Mouse (Mus musculus): Measurements from ENCODE around the gene Rcvrn. TPM values are rescaled to one million over a fixed set of nuclear protein-coding genes. Genes with fewer than 3 reads are reported as not detected.

Gene Rcvrn
- total and polyA plus RNA-seq, 3 experiments: not detected

- no peaks in the 10 kb centered on the region for H3K79me2 ChIP-seq (ENCODE audit: control insufficient read depth, insufficient read depth, low read length, poor library complexity)
- no peaks in the 10 kb centered on the region for H3K4me1 ChIP-seq (ENCODE audit: control insufficient read depth in 1 of 2, insufficient read depth in 2 of 2, low read length in 2 of 2)
- no peaks in the 10 kb centered on the region for H3K27me3 ChIP-seq (ENCODE audit: control insufficient read depth in 1 of 2, insufficient read depth in 2 of 2, low read length in 2 of 2)
- no peaks in the 10 kb centered on the region for H3K36me3 ChIP-seq (ENCODE audit: control insufficient read depth in 1 of 2, insufficient read depth in 2 of 2, low read length in 2 of 2)
- no peak for DNase-seq (ENCODE audit: low read depth, low spot score)
- TF ChIP-seq SMC3 (IDR thresholded peaks at IDR 0.05; ENCODE audit: low read depth, low read length) (no peak), JUND (IDR thresholded peaks at IDR 0.05; ENCODE audit: low read depth, low read length) (no peak), MAX (IDR thresholded peaks at IDR 0.05; ENCODE audit: low read length) (no peak), USF1 (IDR thresholded peaks at IDR 0.05; ENCODE audit: low read depth, low read length) (no peak), ZMIZ1 (IDR thresholded peaks at IDR 0.05; ENCODE audit: low read depth, low read length) (no peak), POLR2A (IDR thresholded peaks at IDR 0.05; ENCODE audit: control insufficient read depth in 1 of 2, insufficient read depth in 1 of 2, low read depth in 1 of 2, low read length in 2 of 2, poor library complexity in 1 of 2) (no peak), ETS1 (IDR thresholded peaks at IDR 0.05; ENCODE audit: low read depth, low read length) (no peak), ZNF384 (IDR thresholded peaks at IDR 0.05; ENCODE audit: low read depth, low read length) (no peak), POLR2AphosphoS2 (IDR thresholded peaks at IDR 0.05; ENCODE audit: low read length) (no peak), USF2 (IDR thresholded peaks at IDR 0.05; ENCODE audit: borderline replicate concordance in 1 of 2, insufficient read depth in 1 of 2, low read depth in 1 of 2, low read length in 2 of 2) (no peak), ZC3H11A (IDR thresholded peaks at IDR 0.05; ENCODE audit: low read depth, low read length) (no peak), MYC (IDR thresholded peaks at IDR 0.05; ENCODE audit: low read depth, low read length) (no peak), EP300 (IDR thresholded peaks at IDR 0.05; ENCODE audit: low read depth in 1 of 2, low read length in 2 of 2) (no peak), NELFE (IDR thresholded peaks at IDR 0.05; ENCODE audit: low read depth, low read length) (no peak), UBTF (IDR thresholded peaks at IDR 0.05; ENCODE audit: borderline replicate concordance, insufficient read depth, low read depth, low read length) (no peak), MYB (IDR thresholded peaks at IDR 0.05; ENCODE audit: low read depth, low read length) (no peak)
- H3K27ac ChIP-seq (ENCODE audit: control insufficient read depth, low read depth, low read length): no peak overlapping the region
- no peak overlapping the region for H3K9ac ChIP-seq (ENCODE audit: control insufficient read depth, low read depth, low read length, poor library complexity, severe bottlenecking)
- no peaks in the 10 kb centered on the region for H3K9me3 ChIP-seq (replicated peaks; ENCODE audit: insufficient read depth, low read length)
- H3K4me3 ChIP-seq (ENCODE audit: control insufficient read depth in 1 of 2, insufficient read depth in 1 of 2, low read depth in 2 of 2, low read length in 2 of 2): no peak overlapping the region
These were observed 30.9 kb upstream of the Rcvrn start for GRCm38 (mm10) chr11:67664261-67664660.

- H3K36me3 ChIP-seq (ENCODE audit: control insufficient read depth in 1 of 2, insufficient read depth in 2 of 2, low read length in 2 of 2): no peaks in the 10 kb centered on the region
- no peak overlapping the region for H3K9ac ChIP-seq (ENCODE audit: control insufficient read depth, low read depth, low read length, poor library complexity, severe bottlenecking)
- no peak overlapping the region for H3K27ac ChIP-seq (ENCODE audit: control insufficient read depth, low read depth, low read length)
- no peaks in the 10 kb centered on the region for H3K4me1 ChIP-seq (ENCODE audit: control insufficient read depth in 1 of 2, insufficient read depth in 2 of 2, low read length in 2 of 2)
- H3K79me2 ChIP-seq (ENCODE audit: control insufficient read depth, insufficient read depth, low read length, poor library complexity): no peaks in the 10 kb centered on the region
- H3K4me3 ChIP-seq (ENCODE audit: control insufficient read depth in 1 of 2, insufficient read depth in 1 of 2, low read depth in 2 of 2, low read length in 2 of 2): no peak overlapping the region
- H3K27me3 ChIP-seq (ENCODE audit: control insufficient read depth in 1 of 2, insufficient read depth in 2 of 2, low read length in 2 of 2): no peaks in the 10 kb centered on the region
- H3K9me3 ChIP-seq (replicated peaks; ENCODE audit: insufficient read depth, low read length): no peaks in the 10 kb centered on the region
- DNase-seq (ENCODE audit: low read depth, low spot score): no peak
- TF ChIP-seq ZC3H11A (IDR thresholded peaks at IDR 0.05; ENCODE audit: low read depth, low read length): no peak
- no peak for TF ChIP-seq GABPA (IDR thresholded peaks at IDR 0.05; ENCODE audit: low read depth, low read length)
- TF ChIP-seq MAFK (IDR thresholded peaks at IDR 0.05; ENCODE audit: borderline replicate concordance, low read depth, low read length): no peak
- no peak for TF ChIP-seq CTCF (IDR thresholded peaks at IDR 0.05 in 2 of 3, conservative IDR thresholded peaks at IDR 0.05 in 1 of 3; ENCODE audit: control insufficient read depth in 1 of 3, insufficient read depth in 1 of 3, low read depth in 2 of 3, low read length in 3 of 3, poor library complexity in 1 of 3, severe bottlenecking in 1 of 3)
- TF ChIP-seq MEF2A (IDR thresholded peaks at IDR 0.05; ENCODE audit: extremely low read depth, insufficient replicate concordance, low read depth, low read length, poor library complexity, severe bottlenecking): no peak
- no peak for TF ChIP-seq E2F4 (IDR thresholded peaks at IDR 0.05; ENCODE audit: borderline replicate concordance, low read depth, low read length)
- no peak for TF ChIP-seq UBTF (IDR thresholded peaks at IDR 0.05; ENCODE audit: borderline replicate concordance, insufficient read depth, low read depth, low read length)
- TF ChIP-seq TAL1 (IDR thresholded peaks at IDR 0.05; ENCODE audit: low read length): no peak
- no peak for TF ChIP-seq NRF1 (IDR thresholded peaks at IDR 0.05; ENCODE audit: insufficient read depth, low read depth, low read length, poor library complexity, severe bottlenecking)
These were observed 30.2 kb upstream of the Rcvrn start for GRCm38 (mm10) chr11:67664918-67665317.
